Mouse (Mus musculus) hindbrain, embryonic 16.5 days (tissue): ENCODE results near the gene 2410131K14Rik. TPM values are rescaled to one million over a fixed set of nuclear protein-coding genes. Genes with fewer than 3 reads are reported as not detected.

Source experiments
- ATAC-seq: fragments of 200-750 bp; cut with Nextera tagmentation; 2 replicates; pipeline ENCODE4 v1.8.0; 2017; ENCODE audit warnings: moderate TSS enrichment, moderate library complexity
- H3K27ac ChIP-seq: fragments of 300-500 bp; sonication (generic); 2 replicates; pipeline ENCODE4 v1.5.1; 2014; ENCODE audit warnings: low read depth, mild to moderate bottlenecking, control low read depth, low read length, moderate library complexity
- H3K27me3 ChIP-seq: fragments of 300-500 bp; sonication (generic); replicated peaks from 2 replicates; pipeline ENCODE4 v1.6.1; 2014; ENCODE audit warnings: low read length; ENCODE audit not compliant: control insufficient read depth, insufficient read depth
- H3K36me3 ChIP-seq: fragments of 300-500 bp; sonication (generic); 2 replicates; pipeline ENCODE4 v1.6.1; 2014; ENCODE audit warnings: mild to moderate bottlenecking, low read length, moderate library complexity, mixed read lengths; ENCODE audit not compliant: control insufficient read depth, insufficient read depth
- H3K4me1 ChIP-seq: fragments of 300-500 bp; sonication (generic); 2 replicates; pipeline ENCODE4 v1.6.1; 2014; ENCODE audit warnings: low read depth, low read length; ENCODE audit not compliant: control insufficient read depth, insufficient read depth
- H3K4me2 ChIP-seq: fragments of 300-500 bp; sonication (generic); 2 replicates; pipeline ENCODE4 v1.6.1; 2014; ENCODE audit warnings: mild to moderate bottlenecking, low read length, control low read depth, moderate library complexity
- H3K4me3 ChIP-seq: fragments of 300-500 bp; sonication (generic); 2 replicates; pipeline ENCODE4 v1.5.1; 2014; ENCODE audit warnings: mild to moderate bottlenecking, low read length, control low read depth, moderate library complexity
- H3K9ac ChIP-seq: fragments of 300-500 bp; sonication (generic); 2 replicates; pipeline ENCODE4 v1.6.1; 2014; ENCODE audit warnings: low read depth, mild to moderate bottlenecking, control low read depth, low read length, moderate library complexity
- H3K9me3 ChIP-seq: fragments of 300-500 bp; sonication (generic); 2 replicates; pipeline ENCODE4 v1.6.1; 2014; ENCODE audit warnings: mild to moderate bottlenecking, low read length, moderate library complexity; ENCODE audit not compliant: control insufficient read depth
- WGBS: fragments of 180-500 bp; shearing (Covaris S2); extraction: QIAGEN DNeasy Blood & Tissue Kit; methylation state at CpG from one replicate; pipeline ENCODE4 v1.1.7; 2014; 5-methylcytosine and 5-hydroxymethylcytosine counted together
- polyA plus RNA-seq: library from polyadenylated mRNA; unstranded; fragments of >200 nt; fragmentation: Nextera tagmentation; extraction: Ambion mirVana; gene quantifications from 2 replicates; pipeline ENCODE4 v1.2.1, GENCODE M21; 2015

Gene 2410131K14Rik
- polyA plus RNA-seq, 1 experiment from 2014 or later, result 18.1 TPM

DNA sequence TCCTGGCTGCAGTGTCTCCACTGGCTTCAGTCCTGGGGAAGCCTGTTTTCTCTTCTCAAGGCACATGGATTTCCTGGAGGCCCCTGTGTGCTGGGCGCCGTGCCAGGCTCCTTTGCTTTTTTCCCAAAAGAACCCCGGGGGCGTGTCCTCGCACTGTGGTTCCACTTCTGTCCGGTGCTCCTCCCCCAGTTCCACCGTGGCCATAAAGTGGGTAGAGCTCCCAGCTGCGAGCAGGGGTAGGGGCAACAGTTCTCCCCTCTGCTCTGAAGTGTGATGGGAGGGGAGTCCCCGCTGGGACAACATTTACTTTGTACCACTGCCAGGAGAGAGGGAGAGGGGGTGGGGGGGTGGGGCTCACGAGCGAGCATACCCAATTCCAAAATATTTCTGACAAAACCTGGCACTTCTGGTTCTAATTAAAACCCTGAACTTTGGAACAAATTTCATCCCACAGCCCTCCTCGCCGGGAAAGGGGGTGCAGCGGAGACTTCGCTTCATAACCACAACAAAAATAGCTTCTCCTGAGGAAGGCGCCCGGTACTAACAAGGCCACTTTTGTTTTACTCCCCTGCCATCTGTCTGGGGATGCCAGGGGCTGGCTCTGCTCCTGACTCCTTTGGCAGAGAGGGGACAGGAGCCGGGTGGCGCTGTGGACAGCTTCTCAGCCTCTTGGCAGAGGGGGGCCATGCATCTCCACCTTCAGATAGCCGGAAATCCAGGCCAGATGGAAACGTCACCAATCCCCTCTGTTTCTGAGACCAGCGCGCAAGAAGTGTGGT lies 49.2 kb downstream of the 2410131K14Rik start:
- Histone ChIP-seq H3K4me1 (peaks cover 7% of the 10 kb centered on the region; the same call in 1 of the 2 replicates), H3K9me3 (no peaks in the 10 kb centered on the region), H3K4me2 (peak overlapping the region; percentile 14), H3K9ac (no peak overlapping the region), H3K4me3 (no peak overlapping the region), H3K36me3 (no peaks in the 10 kb centered on the region), H3K27ac (peak overlapping the region; percentile 24), H3K27me3 (no peaks in the 10 kb centered on the region)
- WGBS, result 24% methylated on average over 23 of the region's 23 CpGs
- ATAC-seq, result peak; percentile 93

DNA sequence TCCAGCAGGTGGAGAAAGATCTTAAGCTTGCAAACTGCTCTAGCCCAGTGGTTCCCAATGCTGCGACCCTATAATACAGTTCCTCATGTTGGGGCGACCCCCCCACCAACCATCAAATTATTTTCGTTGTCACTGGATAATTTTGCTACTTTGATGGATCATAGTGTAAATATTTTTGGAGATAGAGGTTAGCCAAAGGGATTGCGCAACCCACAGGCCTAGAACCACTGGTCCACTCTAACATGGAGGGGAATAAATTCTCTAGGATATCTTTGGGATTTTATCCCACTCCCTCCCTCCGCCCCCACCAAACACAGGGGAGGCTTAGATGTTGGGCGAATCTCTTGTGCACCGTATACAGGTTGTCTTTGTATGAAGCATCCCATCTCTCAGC lies 49.8 kb downstream of the 2410131K14Rik start:
- Histone ChIP-seq H3K4me1 (peaks cover 7% of the 10 kb centered on the region; the same call in 1 of the 2 replicates), H3K9ac (no peak overlapping the region), H3K4me3 (no peak overlapping the region), H3K27ac (peak overlapping the region; percentile 24), H3K9me3 (no peaks in the 10 kb centered on the region), H3K4me2 (no peak overlapping the region), H3K27me3 (no peaks in the 10 kb centered on the region), H3K36me3 (no peaks in the 10 kb centered on the region)
- ATAC-seq, result no peak
- 83% methylated on average over 7 of the region's 7 CpGs for WGBS

DNA sequence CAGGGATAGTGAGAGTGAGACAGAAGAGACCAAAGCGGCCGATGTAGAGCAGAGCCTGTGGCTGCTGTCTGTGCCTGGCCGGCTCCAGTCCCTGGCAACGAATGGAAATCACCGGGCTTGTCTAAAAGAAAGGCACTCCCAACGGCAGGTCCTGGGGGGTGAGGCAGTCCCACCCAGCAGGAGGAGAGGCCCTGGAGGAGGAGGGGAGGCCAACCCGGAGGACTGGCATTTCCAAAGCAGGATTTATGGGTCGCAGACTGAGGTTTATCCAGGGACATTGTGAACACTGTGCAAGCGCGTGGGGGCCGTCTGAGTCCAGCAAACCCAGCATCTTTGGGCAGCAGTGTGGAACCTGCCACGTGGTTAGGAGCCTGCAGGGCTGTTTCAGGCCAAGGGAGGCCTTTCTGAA lies 52.3 kb downstream of the 2410131K14Rik start:
- H3K4me1 ChIP-seq, result peaks cover 7% of the 10 kb centered on the region; the same call in 1 of the 2 replicates
- H3K4me2 ChIP-seq, result no peak overlapping the region
- H3K9ac ChIP-seq, result peak overlapping the region; percentile 50
- H3K4me3 ChIP-seq, result no peak overlapping the region
- no peak for ATAC-seq
- no peaks in the 10 kb centered on the region for H3K9me3 ChIP-seq
- H3K27me3 ChIP-seq, result no peaks in the 10 kb centered on the region
- 12% methylated on average over 12 of the region's 12 CpGs for WGBS
- no peak overlapping the region for H3K27ac ChIP-seq
- no peaks in the 10 kb centered on the region for H3K36me3 ChIP-seq

DNA sequence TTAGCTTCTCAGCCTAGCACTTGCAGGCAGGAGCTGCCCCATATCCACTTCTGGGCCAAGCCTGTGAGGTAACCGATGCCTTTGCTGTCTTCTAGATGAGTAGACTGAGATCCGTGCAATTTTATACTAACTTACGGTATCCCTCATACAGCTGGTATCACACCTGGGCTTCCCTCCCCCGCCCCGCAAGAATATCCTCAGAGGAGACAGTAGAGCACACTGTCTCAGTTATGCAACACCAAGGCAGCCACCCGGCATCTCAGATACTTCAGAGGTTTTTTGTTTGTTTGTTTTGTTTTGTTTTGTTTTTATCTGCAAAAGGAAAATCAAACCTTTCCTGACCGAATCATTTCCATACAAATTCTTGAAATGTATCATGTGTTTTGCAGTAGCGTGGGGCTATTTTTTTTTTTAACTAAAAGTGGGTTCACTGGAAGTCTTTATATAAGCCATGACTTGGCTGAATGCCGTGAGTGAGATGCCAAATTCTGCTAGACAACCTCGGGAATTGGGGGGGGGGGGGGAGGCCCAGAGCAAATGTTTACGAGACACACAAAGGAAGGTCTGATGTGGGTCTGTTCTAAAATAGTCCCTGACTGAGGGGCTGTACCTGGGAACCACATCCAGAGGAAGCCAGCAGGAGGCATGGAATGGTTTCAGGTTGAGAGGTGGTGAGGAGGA lies 54.8 kb downstream of the 2410131K14Rik start:
- Histone ChIP-seq H3K27me3 (no peaks in the 10 kb centered on the region), H3K9ac (no peak overlapping the region), H3K9me3 (no peaks in the 10 kb centered on the region), H3K4me2 (no peak overlapping the region), H3K36me3 (no peaks in the 10 kb centered on the region), H3K27ac (no peak overlapping the region), H3K4me3 (no peak overlapping the region), H3K4me1 (peaks cover 7% of the 10 kb centered on the region; the same call in 1 of the 2 replicates)
- no peak for ATAC-seq
- WGBS, result 68% methylated on average over 11 of the region's 11 CpGs

DNA sequence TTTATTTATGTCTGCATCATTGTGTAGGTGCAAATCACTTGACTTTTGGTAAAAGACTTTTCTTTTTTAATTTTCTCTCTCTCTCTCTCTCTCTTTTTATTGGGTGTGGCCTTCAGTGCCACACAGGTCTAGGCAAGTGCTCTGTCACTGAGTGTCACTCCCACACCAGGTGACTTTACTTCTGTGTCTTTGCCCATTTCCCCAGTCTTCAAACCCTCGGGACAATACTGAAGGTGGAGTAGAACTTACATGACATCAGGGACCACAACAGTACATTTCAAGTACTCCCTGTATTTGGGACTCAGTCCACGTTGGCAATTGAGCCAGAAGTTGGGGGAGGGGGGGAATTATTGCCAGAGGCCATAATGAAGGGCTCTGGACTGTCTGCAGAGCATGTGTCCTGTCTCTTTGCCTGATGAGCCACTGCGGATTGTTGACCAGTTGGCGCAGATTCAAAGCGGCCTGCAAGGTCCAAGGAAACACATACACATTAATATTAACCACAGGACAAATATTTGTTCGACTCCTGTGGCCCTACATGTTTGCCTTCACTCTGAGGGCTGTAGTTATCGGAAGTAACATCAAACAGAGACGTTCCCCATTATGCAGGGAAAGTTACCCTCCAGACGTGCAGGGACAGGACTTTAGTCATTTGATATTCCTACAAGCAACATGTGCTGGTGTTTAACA lies 57.6 kb downstream of the 2410131K14Rik start:
- Histone ChIP-seq H3K9ac (no peak overlapping the region), H3K27ac (no peak overlapping the region), H3K4me3 (no peak overlapping the region), H3K36me3 (no peaks in the 10 kb centered on the region), H3K4me2 (no peak overlapping the region), H3K27me3 (no peaks in the 10 kb centered on the region), H3K4me1 (peaks cover 6% of the 10 kb centered on the region; the same call in 1 of the 2 replicates), H3K9me3 (no peaks in the 10 kb centered on the region)
- 70% methylated on average over 9 of the region's 9 CpGs for WGBS
- no peak for ATAC-seq

DNA sequence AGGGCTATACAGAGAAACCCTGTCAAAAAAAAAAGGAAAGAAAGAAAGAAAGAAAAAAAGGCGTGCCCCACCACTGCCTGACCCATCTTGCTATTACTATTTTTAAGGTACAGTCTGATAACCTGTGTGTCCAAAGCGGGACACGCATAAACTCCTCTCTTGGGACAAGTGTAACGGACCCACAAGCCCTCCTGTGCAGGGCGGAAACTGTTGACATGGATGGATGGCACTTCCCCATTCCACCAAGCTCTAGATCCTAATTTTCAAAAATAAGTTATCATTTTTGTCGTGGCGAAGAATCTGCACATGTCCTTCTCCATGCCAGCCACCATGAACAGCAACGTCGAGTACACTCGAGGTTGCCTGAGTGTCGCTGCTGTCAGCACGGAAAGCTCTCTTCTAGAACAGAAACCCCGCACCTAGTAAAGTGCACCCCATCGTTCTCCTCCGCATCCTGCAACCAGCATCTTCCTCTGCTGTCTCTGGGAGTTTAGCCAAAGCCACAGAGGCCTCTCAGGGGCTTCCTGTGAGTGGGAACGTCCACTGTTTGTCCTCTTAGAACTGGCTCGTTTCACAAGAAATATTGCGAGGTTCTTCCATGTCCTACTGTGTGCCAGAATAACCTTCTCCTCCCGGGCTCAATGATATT lies 60.1 kb downstream of the 2410131K14Rik start:
- Histone ChIP-seq H3K36me3 (no peaks in the 10 kb centered on the region), H3K27ac (no peak overlapping the region), H3K9me3 (no peaks in the 10 kb centered on the region), H3K4me3 (no peak overlapping the region), H3K4me2 (no peak overlapping the region), H3K4me1 (no peaks in the 10 kb centered on the region), H3K27me3 (no peaks in the 10 kb centered on the region), H3K9ac (no peak overlapping the region)
- 84% methylated on average over 19 of the region's 19 CpGs for WGBS
- no peak for ATAC-seq

DNA sequence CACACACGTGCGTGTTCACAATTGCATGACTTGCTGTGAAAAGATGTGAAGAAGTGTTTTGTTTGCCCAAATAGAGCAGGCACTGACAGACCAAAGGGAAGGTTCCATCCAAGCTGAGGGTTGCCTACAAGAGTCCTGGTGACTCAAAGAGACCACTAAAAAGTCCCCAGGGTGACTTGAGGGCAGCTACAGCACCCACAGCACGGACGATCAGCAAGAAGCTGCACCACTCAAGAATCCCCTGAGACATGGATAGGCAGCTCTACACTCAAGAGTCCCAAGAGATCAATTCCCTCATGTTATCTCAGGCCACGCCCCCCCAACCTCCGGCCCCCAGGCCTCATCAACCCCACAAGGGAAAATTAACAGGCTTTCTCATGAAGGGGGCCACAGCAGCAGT lies 65.4 kb downstream of the 2410131K14Rik start:
- WGBS, result 90% methylated on average over 6 of the region's 6 CpGs
- no peaks in the 10 kb centered on the region for H3K36me3 ChIP-seq
- H3K4me3 ChIP-seq, result no peak overlapping the region
- no peaks in the 10 kb centered on the region for H3K27me3 ChIP-seq
- no peaks in the 10 kb centered on the region for H3K9me3 ChIP-seq
- H3K4me2 ChIP-seq, result no peak overlapping the region
- no peak for ATAC-seq
- no peak overlapping the region for H3K9ac ChIP-seq
- H3K4me1 ChIP-seq, result no peaks in the 10 kb centered on the region
- no peak overlapping the region for H3K27ac ChIP-seq

DNA sequence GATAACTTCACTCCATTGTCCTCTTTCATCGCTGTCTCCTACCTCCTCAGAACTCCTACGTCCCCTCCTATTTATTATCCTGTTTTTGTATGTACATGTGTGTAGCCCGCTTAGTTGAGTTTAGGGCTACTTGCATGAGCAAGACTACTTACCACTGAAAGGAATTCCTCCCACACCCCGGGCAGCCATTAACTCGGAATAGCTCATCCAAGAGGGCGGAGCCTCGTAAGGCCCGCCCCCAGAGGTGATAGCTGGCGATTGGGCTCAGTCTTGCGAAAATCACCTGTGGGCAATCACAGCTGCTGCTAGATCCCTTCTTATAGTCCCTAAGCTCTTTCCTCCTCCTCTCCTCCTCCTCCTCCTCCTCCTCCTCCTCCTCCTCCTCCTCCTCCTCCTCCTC lies 66.2 kb downstream of the 2410131K14Rik start:
- no peak overlapping the region for H3K27ac ChIP-seq
- no peak for ATAC-seq
- 71% methylated on average over 10 of the region's 10 CpGs for WGBS
- H3K9me3 ChIP-seq, result no peaks in the 10 kb centered on the region
- no peak overlapping the region for H3K9ac ChIP-seq
- H3K36me3 ChIP-seq, result no peaks in the 10 kb centered on the region
- no peak overlapping the region for H3K4me2 ChIP-seq
- H3K4me3 ChIP-seq, result no peak overlapping the region
- H3K4me1 ChIP-seq, result no peaks in the 10 kb centered on the region
- no peaks in the 10 kb centered on the region for H3K27me3 ChIP-seq
